Mouse (Mus musculus): ENCODE results near the gene Zdhhc1.

- TF ChIP-seq CTCF (IDR thresholded peaks at IDR 0.05; ENCODE audit: borderline replicate concordance, insufficient read depth, low read length) (no peak), POLR2A (IDR thresholded peaks at IDR 0.05; ENCODE audit: low read depth, low read length) (no peak)
These were observed 23.7 kb downstream of the Zdhhc1 start for GRCm38 (mm10) chr8:105472983-105473382.
